Mouse (Mus musculus): ENCODE results near the gene Gm20388. TPM values are rescaled to one million over a fixed set of nuclear protein-coding genes. Genes with fewer than 3 reads are reported as not detected.
A peak's percentile ranks its signal among the peaks of the same experiment; 100 is the strongest.

The Gm20388 gene
- polyA plus RNA-seq, 1 experiment, result 49.7 TPM

GRCm38 (mm10) chr8:122460524-122461472 is 2550.2 kb downstream of the Gm20388 start, which contains the start of gene Snai3:
TSS of gene Snai3 (minus strand) at chr8:122460733.
- Histone ChIP-seq H3K4me1 (ENCODE audit: control insufficient read depth, insufficient read depth, low read length) (peaks cover 14% of the 10 kb centered on the region; the same call in 1 of the 2 replicates), H3K4me3 (ENCODE audit: insufficient read depth, low read depth, low read length) (peak within 1 kb of the TSS; percentile 44), H3K36me3 (ENCODE audit: control insufficient read depth, insufficient read depth, low read length) (no peaks in the 10 kb centered on the region), H3K27me3 (replicated peaks; ENCODE audit: control insufficient read depth, insufficient read depth, low read length) (no peaks in the 10 kb centered on the region), H3K27ac (ENCODE audit: insufficient read depth, low read depth, low read length) (no peak within 1 kb of the TSS)
- 3% methylated on average over 56 of the region's 56 CpGs for WGBS
- DNase-seq, result peak; percentile 88
- no peak for TF ChIP-seq POLR2A (IDR thresholded peaks at IDR 0.05; ENCODE audit: low read depth, low read length)
- TF ChIP-seq CTCF (conservative IDR thresholded peaks at IDR 0.05; ENCODE audit: insufficient read depth, insufficient read length, low read depth, low read length), result no peak

GRCm38 (mm10) chr8:122461473-122462148 is 2551.0 kb downstream of the Gm20388 start:
- no peak overlapping the region for H3K27ac ChIP-seq (ENCODE audit: insufficient read depth, low read depth, low read length)
- H3K36me3 ChIP-seq (ENCODE audit: control insufficient read depth, insufficient read depth, low read length), result no peaks in the 10 kb centered on the region
- 79% methylated on average over 11 of the region's 11 CpGs for WGBS
- peaks cover 14% of the 10 kb centered on the region; the same call in 1 of the 2 replicates for H3K4me1 ChIP-seq (ENCODE audit: control insufficient read depth, insufficient read depth, low read length)
- DNase-seq, result no peak
- TF ChIP-seq POLR2A (IDR thresholded peaks at IDR 0.05; ENCODE audit: low read depth, low read length) (no peak), CTCF (conservative IDR thresholded peaks at IDR 0.05; ENCODE audit: insufficient read depth, insufficient read length, low read depth, low read length) (no peak)
- H3K4me3 ChIP-seq (ENCODE audit: insufficient read depth, low read depth, low read length), result no peak overlapping the region
- H3K27me3 ChIP-seq (replicated peaks; ENCODE audit: control insufficient read depth, insufficient read depth, low read length), result no peaks in the 10 kb centered on the region

GRCm38 (mm10) chr8:122462510-122462909 is 2551.9 kb downstream of the Gm20388 start:
- Histone ChIP-seq H3K4me1 (ENCODE audit: control insufficient read depth, insufficient read depth, low read length) (peaks cover 14% of the 10 kb centered on the region; the same call in 1 of the 2 replicates), H3K4me3 (ENCODE audit: insufficient read depth, low read depth, low read length) (no peak overlapping the region), H3K27me3 (replicated peaks; ENCODE audit: control insufficient read depth, insufficient read depth, low read length) (no peaks in the 10 kb centered on the region), H3K27ac (ENCODE audit: insufficient read depth, low read depth, low read length) (no peak overlapping the region), H3K36me3 (ENCODE audit: control insufficient read depth, insufficient read depth, low read length) (no peaks in the 10 kb centered on the region)
- WGBS, result 86% methylated on average over 8 of the region's 8 CpGs
- no peak for DNase-seq
- TF ChIP-seq CTCF (conservative IDR thresholded peaks at IDR 0.05; ENCODE audit: insufficient read depth, insufficient read length, low read depth, low read length), result no peak
- TF ChIP-seq POLR2A (IDR thresholded peaks at IDR 0.05; ENCODE audit: low read depth, low read length), result no peak

DNA sequence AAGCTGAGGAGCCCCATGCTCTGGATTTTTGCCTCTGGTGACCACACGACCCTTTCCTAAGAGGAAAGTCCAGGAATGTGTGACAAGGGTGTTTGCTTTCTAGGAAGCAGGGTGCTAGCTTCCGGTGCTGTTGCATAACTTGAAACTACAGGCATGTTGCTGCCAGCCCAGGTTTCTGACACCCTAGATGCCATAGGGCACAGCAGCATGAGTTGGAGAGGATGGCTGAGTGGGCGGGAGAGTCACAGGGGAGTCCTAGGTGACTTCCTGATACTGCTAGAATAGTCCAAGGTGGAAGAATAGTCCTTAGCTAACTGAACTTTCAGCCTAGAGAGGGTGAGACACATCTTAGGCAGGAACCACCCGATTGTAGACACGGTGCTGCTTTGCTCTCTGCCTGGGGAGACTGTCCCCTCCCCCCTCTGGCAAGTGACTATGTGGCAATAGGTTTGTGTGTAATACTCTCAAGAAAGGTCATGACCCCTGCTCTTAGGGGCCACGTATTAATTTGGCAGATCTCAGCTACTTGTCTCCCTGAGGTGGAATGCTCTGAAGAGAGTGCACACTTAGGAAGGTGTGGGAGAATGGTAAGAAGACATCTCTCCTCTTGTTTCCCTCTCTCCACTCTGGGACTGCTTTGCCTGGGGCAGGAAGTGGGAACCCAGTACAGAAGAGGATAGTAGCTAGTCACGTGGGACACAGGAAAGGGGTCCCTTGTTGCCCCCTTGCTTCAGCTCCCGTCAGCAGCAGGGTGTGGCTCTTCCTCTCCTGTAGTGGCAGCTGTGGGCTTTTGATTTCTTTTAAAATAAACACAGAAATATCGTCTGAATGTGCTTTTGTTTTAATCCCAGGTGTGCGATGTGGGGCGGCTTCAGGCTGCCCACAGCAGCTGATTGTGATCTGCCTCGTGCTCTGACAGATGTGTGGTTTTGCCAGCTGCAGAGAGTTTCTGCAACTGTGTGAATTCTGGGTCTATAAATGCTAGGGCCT is 2553.3 kb downstream of the Gm20388 start:
- no peaks in the 10 kb centered on the region for H3K27me3 ChIP-seq (replicated peaks; ENCODE audit: control insufficient read depth, insufficient read depth, low read length)
- H3K4me3 ChIP-seq (ENCODE audit: insufficient read depth, low read depth, low read length), result no peak overlapping the region
- peak; percentile 42 for DNase-seq
- H3K4me1 ChIP-seq (ENCODE audit: control insufficient read depth, insufficient read depth, low read length), result peaks cover 14% of the 10 kb centered on the region; the same call in 1 of the 2 replicates
- TF ChIP-seq POLR2A (IDR thresholded peaks at IDR 0.05; ENCODE audit: low read depth, low read length), result no peak
- TF ChIP-seq CTCF (conservative IDR thresholded peaks at IDR 0.05; ENCODE audit: insufficient read depth, insufficient read length, low read depth, low read length), result no peak
- no peaks in the 10 kb centered on the region for H3K36me3 ChIP-seq (ENCODE audit: control insufficient read depth, insufficient read depth, low read length)
- no peak overlapping the region for H3K27ac ChIP-seq (ENCODE audit: insufficient read depth, low read depth, low read length)
- 44% methylated on average over 12 of the region's 12 CpGs for WGBS

GRCm38 (mm10) chr8:122464985-122465384 is 2554.3 kb downstream of the Gm20388 start:
- TF ChIP-seq CTCF (conservative IDR thresholded peaks at IDR 0.05; ENCODE audit: insufficient read depth, insufficient read length, low read depth, low read length), result no peak
- no peak for TF ChIP-seq POLR2A (IDR thresholded peaks at IDR 0.05; ENCODE audit: low read depth, low read length)
- Histone ChIP-seq H3K36me3 (ENCODE audit: control insufficient read depth, insufficient read depth, low read length) (no peaks in the 10 kb centered on the region), H3K27ac (ENCODE audit: insufficient read depth, low read depth, low read length) (no peak overlapping the region), H3K4me3 (ENCODE audit: insufficient read depth, low read depth, low read length) (no peak overlapping the region), H3K27me3 (replicated peaks; ENCODE audit: control insufficient read depth, insufficient read depth, low read length) (no peaks in the 10 kb centered on the region), H3K4me1 (ENCODE audit: control insufficient read depth, insufficient read depth, low read length) (peaks cover 17% of the 10 kb centered on the region)
- WGBS, result 70% methylated on average over 7 of the region's 7 CpGs
- DNase-seq, result no peak

GRCm38 (mm10) chr8:122467816-122468215 is 2557.2 kb downstream of the Gm20388 start:
- no peak overlapping the region for H3K27ac ChIP-seq (ENCODE audit: insufficient read depth, low read depth, low read length)
- 89% methylated on average over 13 of the region's 13 CpGs for WGBS
- H3K4me1 ChIP-seq (ENCODE audit: control insufficient read depth, insufficient read depth, low read length), result peaks cover 6% of the 10 kb centered on the region; the same call in 1 of the 2 replicates
- no peak overlapping the region for H3K4me3 ChIP-seq (ENCODE audit: insufficient read depth, low read depth, low read length)
- no peaks in the 10 kb centered on the region for H3K36me3 ChIP-seq (ENCODE audit: control insufficient read depth, insufficient read depth, low read length)
- no peak for TF ChIP-seq POLR2A (IDR thresholded peaks at IDR 0.05; ENCODE audit: low read depth, low read length)
- no peak for TF ChIP-seq CTCF (conservative IDR thresholded peaks at IDR 0.05; ENCODE audit: insufficient read depth, insufficient read length, low read depth, low read length)
- no peaks in the 10 kb centered on the region for H3K27me3 ChIP-seq (replicated peaks; ENCODE audit: control insufficient read depth, insufficient read depth, low read length)
- no peak for DNase-seq

Measured in kidney, adult 2 months (tissue).